Mouse (Mus musculus): ENCODE data around the gene Tsga10ip. TPM values are rescaled to one million over a fixed set of nuclear protein-coding genes. Genes with fewer than 3 reads are reported as not detected.

Tsga10ip gene
- total and polyA plus RNA-seq, 3 experiments, result 0.87 to 0.89 TPM; not detected in 1

DNA sequence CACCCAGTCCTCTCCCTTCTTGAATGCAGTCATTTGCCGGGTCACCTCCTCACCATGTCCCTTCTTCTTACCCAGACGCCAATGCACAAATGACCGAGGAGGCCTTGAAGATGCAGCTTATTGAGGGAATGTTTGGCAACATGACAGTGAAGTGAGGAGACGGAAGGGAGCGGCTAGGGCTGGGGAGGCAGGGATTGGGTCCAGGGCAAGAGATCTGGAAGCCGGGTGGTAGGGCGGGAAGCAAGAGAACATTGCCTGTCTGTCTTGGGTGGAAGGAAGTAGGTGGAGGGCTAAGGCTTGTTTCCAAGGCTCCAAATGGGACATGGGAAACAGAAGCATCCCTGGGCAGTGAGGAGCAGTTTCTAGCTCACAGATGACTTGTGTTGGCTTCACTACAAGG lies 61.0 kb downstream of the Tsga10ip start:
- in situ Hi-C loops (cut with MboI; ENCODE audit: low pct_ligation_motif_present, low pct_unique_long_range_greater_than_20kb, low sequenced_read_pairs), result no loop called here
- H3K4me1 ChIP-seq (ENCODE audit: control insufficient read depth in 1 of 2, insufficient read depth in 2 of 2), result peaks cover 0 to 4% of the 10 kb centered on the region in 2 experiments; a peak in 1 of 4 replicates
- H3K36me3 ChIP-seq (replicated peaks in 1 of 2; ENCODE audit: control insufficient read depth in 1 of 2, insufficient read depth in 1 of 2, low read length in 1 of 2), result no peaks in the 10 kb centered on the region
- no peak for TF ChIP-seq POLR2A (IDR thresholded peaks at IDR 0.05; ENCODE audit: low read depth, low read length)
- TF ChIP-seq NRF1 (IDR thresholded peaks at IDR 0.05; ENCODE audit: low read depth, low read length), result no peak
- no peak for TF ChIP-seq CTCF (conservative IDR thresholded peaks at IDR 0.05 in 1 of 2, IDR thresholded peaks at IDR 0.05 in 1 of 2; ENCODE audit: low read depth in 2 of 2, low read length in 2 of 2)
- TF ChIP-seq ZKSCAN1 (IDR thresholded peaks at IDR 0.05; ENCODE audit: borderline replicate concordance, low read depth, low read length), result no peak
- no peak for TF ChIP-seq USF1 (IDR thresholded peaks at IDR 0.05; ENCODE audit: low read depth, low read length)
- no peak for TF ChIP-seq RAD21 (IDR thresholded peaks at IDR 0.05; ENCODE audit: low read depth, low read length)
- no peak for TF ChIP-seq GABPA (IDR thresholded peaks at IDR 0.05; ENCODE audit: insufficient replicate concordance, low read depth, low read length)
- TF ChIP-seq MAX (IDR thresholded peaks at IDR 0.05; ENCODE audit: low read length), result no peak
- no peak for TF ChIP-seq UBTF (IDR thresholded peaks at IDR 0.05; ENCODE audit: low read depth, low read length)
- no peak for TF ChIP-seq MXI1 (IDR thresholded peaks at IDR 0.05; ENCODE audit: low read depth, low read length)
- no peak for TF ChIP-seq RCOR1 (conservative IDR thresholded peaks at IDR 0.05; ENCODE audit: low read depth, low read length)
- no peak for TF ChIP-seq USF2 (conservative IDR thresholded peaks at IDR 0.05; ENCODE audit: low read depth, low read length)
- TF ChIP-seq JUN (IDR thresholded peaks at IDR 0.05; ENCODE audit: insufficient read depth, low read depth, low read length), result no peak
- no peak for TF ChIP-seq MYC (IDR thresholded peaks at IDR 0.05; ENCODE audit: low read depth, low read length)
- H3K27ac ChIP-seq (ENCODE audit: insufficient read depth, low read depth), result no peak overlapping the region
- dilution Hi-C loops (cut with MboI; ENCODE audit: extremely low pct_ligation_motif_present, extremely low pct_unique_long_range_greater_than_20kb, low sequenced_read_pairs), result no loop called here
- no peak overlapping the region for H3K4me2 ChIP-seq (ENCODE audit: insufficient read depth, low read depth, poor library complexity, severe bottlenecking)
- no peak overlapping the region for H3K9ac ChIP-seq (ENCODE audit: insufficient read depth, low read depth)
- peaks cover 3% of the 10 kb centered on the region for H3K27me3 ChIP-seq (replicated peaks)
- no peaks in the 10 kb centered on the region for H3K79me2 ChIP-seq (replicated peaks; ENCODE audit: control insufficient read depth, extremely low read depth, insufficient read depth, poor library complexity, severe bottlenecking)
- no peak overlapping the region for H3K4me3 ChIP-seq (replicated peaks in 1 of 3; ENCODE audit: low read depth in 2 of 3, low read length in 2 of 3, poor library complexity in 1 of 3)
- H3K9me3 ChIP-seq (replicated peaks; ENCODE audit: low read length), result no peaks in the 10 kb centered on the region
- DNase-seq (ENCODE audit: extremely low read depth), result no peak

Other genes with a start within 250 kb of the Tsga10ip start
Only the 20 nearest of the 24 such genes appear.
- 10.7 and 14.4 TPM in 2 replicates for gene Pacs1, start 129.4 kb downstream of the Tsga10ip start, total RNA-seq (2012; rRNA removed)
- gene Pacs1, start 129.4 kb downstream of the Tsga10ip start, total RNA-seq (2014; rRNA removed), result 2.0 and 2.4 TPM in 2 replicates
- 8.9 and 10.1 TPM in 2 replicates for gene Pacs1, start 129.4 kb downstream of the Tsga10ip start, polyA plus RNA-seq (2012; ENCODE audit: insufficient read length, low read depth)
- gene Sf3b2, start 107.1 kb downstream of the Tsga10ip start, total RNA-seq (2012; rRNA removed), result 191 and 195 TPM in 2 replicates
- 155 and 161 TPM in 2 replicates for gene Sf3b2, start 107.1 kb downstream of the Tsga10ip start, total RNA-seq (2014; rRNA removed)
- 238 and 279 TPM in 2 replicates for gene Sf3b2, start 107.1 kb downstream of the Tsga10ip start, polyA plus RNA-seq (2012; ENCODE audit: insufficient read length, low read depth)
- gene Gal3st3, start 104.2 kb downstream of the Tsga10ip start, total RNA-seq (2012; rRNA removed), result not detected in 2 replicates
- not detected in 2 replicates for gene Gal3st3, start 104.2 kb downstream of the Tsga10ip start, total RNA-seq (2014; rRNA removed)
- gene Gal3st3, start 104.2 kb downstream of the Tsga10ip start, polyA plus RNA-seq (2012; ENCODE audit: insufficient read length, low read depth), result not detected in 2 replicates
- not detected in 2 replicates for gene Catsper1, start 66.8 kb downstream of the Tsga10ip start, total RNA-seq (2012; rRNA removed)
- not detected in 2 replicates for gene Catsper1, start 66.8 kb downstream of the Tsga10ip start, total RNA-seq (2014; rRNA removed)
- gene Catsper1, start 66.8 kb downstream of the Tsga10ip start, polyA plus RNA-seq (2012; ENCODE audit: insufficient read length, low read depth), result not detected in 2 replicates
- gene Cst6, start 53.0 kb downstream of the Tsga10ip start, total RNA-seq (2012; rRNA removed), result 1.9 and 3.5 TPM in 2 replicates
- not detected in 2 replicates for gene Cst6, start 53.0 kb downstream of the Tsga10ip start, total RNA-seq (2014; rRNA removed)
- gene Cst6, start 53.0 kb downstream of the Tsga10ip start, polyA plus RNA-seq (2012; ENCODE audit: insufficient read length, low read depth), result not detected in 2 replicates
- 68.4 and 82.5 TPM in 2 replicates for gene Eif1ad, start 35.8 kb downstream of the Tsga10ip start, total RNA-seq (2012; rRNA removed)
- gene Eif1ad, start 35.8 kb downstream of the Tsga10ip start, total RNA-seq (2014; rRNA removed), result 79.3 and 86.0 TPM in 2 replicates
- gene Eif1ad, start 35.8 kb downstream of the Tsga10ip start, polyA plus RNA-seq (2012; ENCODE audit: insufficient read length, low read depth), result 97.7 and 98.8 TPM in 2 replicates
- 161 and 176 TPM in 2 replicates for gene Banf1, start 35.4 kb downstream of the Tsga10ip start, total RNA-seq (2012; rRNA removed)
- gene Banf1, start 35.4 kb downstream of the Tsga10ip start, total RNA-seq (2014; rRNA removed), result 212 and 273 TPM in 2 replicates
- 450 and 496 TPM in 2 replicates for gene Banf1, start 35.4 kb downstream of the Tsga10ip start, polyA plus RNA-seq (2012; ENCODE audit: insufficient read length, low read depth)
- 78.3 and 85.8 TPM in 2 replicates for gene Sart1, start 13.8 kb downstream of the Tsga10ip start, total RNA-seq (2012; rRNA removed)
- gene Sart1, start 13.8 kb downstream of the Tsga10ip start, total RNA-seq (2014; rRNA removed), result 46.7 and 47.7 TPM in 2 replicates
- 104 and 132 TPM in 2 replicates for gene Sart1, start 13.8 kb downstream of the Tsga10ip start, polyA plus RNA-seq (2012; ENCODE audit: insufficient read length, low read depth)
- 142 and 143 TPM in 2 replicates for gene Drap1, start 22.5 kb upstream of the Tsga10ip start, total RNA-seq (2012; rRNA removed)
- gene Drap1, start 22.5 kb upstream of the Tsga10ip start, total RNA-seq (2014; rRNA removed), result 73.3 and 86.7 TPM in 2 replicates
- 180 and 215 TPM in 2 replicates for gene Drap1, start 22.5 kb upstream of the Tsga10ip start, polyA plus RNA-seq (2012; ENCODE audit: insufficient read length, low read depth)
- 8.6 and 9.8 TPM in 2 replicates for gene AI837181, start 22.6 kb upstream of the Tsga10ip start, total RNA-seq (2012; rRNA removed)
- 19.3 and 22.0 TPM in 2 replicates for gene AI837181, start 22.6 kb upstream of the Tsga10ip start, total RNA-seq (2014; rRNA removed)
- 20.7 and 25.1 TPM in 2 replicates for gene AI837181, start 22.6 kb upstream of the Tsga10ip start, polyA plus RNA-seq (2012; ENCODE audit: insufficient read length, low read depth)
- not detected in 2 replicates for gene Fosl1, start 45.0 kb upstream of the Tsga10ip start, total RNA-seq (2012; rRNA removed)
- gene Fosl1, start 45.0 kb upstream of the Tsga10ip start, total RNA-seq (2014; rRNA removed), result not detected in 2 replicates
- not detected in 2 replicates for gene Fosl1, start 45.0 kb upstream of the Tsga10ip start, polyA plus RNA-seq (2012; ENCODE audit: insufficient read length, low read depth)
- 4.2 and 4.8 TPM in 2 replicates for gene Ccdc85b, start 55.4 kb upstream of the Tsga10ip start, total RNA-seq (2012; rRNA removed)
- gene Ccdc85b, start 55.4 kb upstream of the Tsga10ip start, total RNA-seq (2014; rRNA removed), result 2.0 and 2.1 TPM in 2 replicates
- 4.1 and 5.0 TPM in 2 replicates for gene Ccdc85b, start 55.4 kb upstream of the Tsga10ip start, polyA plus RNA-seq (2012; ENCODE audit: insufficient read length, low read depth)
- gene Fibp, start 58.1 kb upstream of the Tsga10ip start, total RNA-seq (2012; rRNA removed), result 37.5 and 43.0 TPM in 2 replicates
- 23.9 and 29.1 TPM in 2 replicates for gene Fibp, start 58.1 kb upstream of the Tsga10ip start, total RNA-seq (2014; rRNA removed)
- 52.4 and 74.9 TPM in 2 replicates for gene Fibp, start 58.1 kb upstream of the Tsga10ip start, polyA plus RNA-seq (2012; ENCODE audit: insufficient read length, low read depth)
- gene Ctsw, start 66.0 kb upstream of the Tsga10ip start, total RNA-seq (2012; rRNA removed), result 0.38 TPM in 2 replicates
- gene Ctsw, start 66.0 kb upstream of the Tsga10ip start, total RNA-seq (2014; rRNA removed), result 0.23 TPM in 1 of 2 replicates, not detected in the other
- 0.60 and 1.1 TPM in 2 replicates for gene Ctsw, start 66.0 kb upstream of the Tsga10ip start, polyA plus RNA-seq (2012; ENCODE audit: insufficient read length, low read depth)
- 0.51 and 0.59 TPM in 2 replicates for gene Efemp2, start 71.4 kb upstream of the Tsga10ip start, total RNA-seq (2012; rRNA removed)
- gene Efemp2, start 71.4 kb upstream of the Tsga10ip start, total RNA-seq (2014; rRNA removed), result not detected in 2 replicates
- gene Efemp2, start 71.4 kb upstream of the Tsga10ip start, polyA plus RNA-seq (2012; ENCODE audit: insufficient read length, low read depth), result 0.50 and 1.5 TPM in 2 replicates
- 28.8 and 31.1 TPM in 2 replicates for gene Mus81, start 85.9 kb upstream of the Tsga10ip start, total RNA-seq (2012; rRNA removed)
- 18.0 and 20.4 TPM in 2 replicates for gene Mus81, start 85.9 kb upstream of the Tsga10ip start, total RNA-seq (2014; rRNA removed)
- gene Mus81, start 85.9 kb upstream of the Tsga10ip start, polyA plus RNA-seq (2012; ENCODE audit: insufficient read length, low read depth), result 29.3 and 30.2 TPM in 2 replicates
- 818 and 982 TPM in 2 replicates for gene Cfl1, start 87.9 kb upstream of the Tsga10ip start, total RNA-seq (2012; rRNA removed)
- gene Cfl1, start 87.9 kb upstream of the Tsga10ip start, total RNA-seq (2014; rRNA removed), result 932 and 999 TPM in 2 replicates
- 1,768 and 1,993 TPM in 2 replicates for gene Cfl1, start 87.9 kb upstream of the Tsga10ip start, polyA plus RNA-seq (2012; ENCODE audit: insufficient read length, low read depth)
- gene 1700020D05Rik, start 101.3 kb upstream of the Tsga10ip start, total RNA-seq (2012; rRNA removed), result 0.25 and 0.34 TPM in 2 replicates
- gene 1700020D05Rik, start 101.3 kb upstream of the Tsga10ip start, total RNA-seq (2014; rRNA removed), result 0.23 TPM in 1 of 2 replicates, not detected in the other
- 0.33 TPM in 1 of 2 replicates, not detected in the other for gene 1700020D05Rik, start 101.3 kb upstream of the Tsga10ip start, polyA plus RNA-seq (2012; ENCODE audit: insufficient read length, low read depth)
- gene Snx32, start 108.0 kb upstream of the Tsga10ip start, total RNA-seq (2012; rRNA removed), result 2.7 and 2.8 TPM in 2 replicates
- 0.75 and 0.96 TPM in 2 replicates for gene Snx32, start 108.0 kb upstream of the Tsga10ip start, total RNA-seq (2014; rRNA removed)
- 1.2 and 2.4 TPM in 2 replicates for gene Snx32, start 108.0 kb upstream of the Tsga10ip start, polyA plus RNA-seq (2012; ENCODE audit: insufficient read length, low read depth)
- gene Ovol1, start 158.1 kb upstream of the Tsga10ip start, total RNA-seq (2012; rRNA removed), result not detected in 2 replicates
- not detected in 2 replicates for gene Ovol1, start 158.1 kb upstream of the Tsga10ip start, total RNA-seq (2014; rRNA removed)
- gene Ovol1, start 158.1 kb upstream of the Tsga10ip start, polyA plus RNA-seq (2012; ENCODE audit: insufficient read length, low read depth), result not detected in 2 replicates

Measured in CH12.LX (cell line).